Mouse (Mus musculus): Measurements from ENCODE around the gene Sys1. TPM values are rescaled to one million over a fixed set of nuclear protein-coding genes. Genes with fewer than 3 reads are reported as not detected.
A peak's percentile ranks its signal among the peaks of the same experiment; 100 is the strongest.

Sys1 gene
- not detected in 2 replicates for polyA plus RNA-seq (2012; ENCODE audit: insufficient read depth, insufficient read length, low replicate concordance, missing spikeins)

- TF ChIP-seq POLR2A (IDR thresholded peaks at IDR 0.05; ENCODE audit: insufficient read depth, low read depth, low read length) (no peak), CTCF (IDR thresholded peaks at IDR 0.05; ENCODE audit: insufficient read depth, low read depth, low read length) (no peak)
- 4% methylated on average over 7 of the region's 7 CpGs for WGBS
- H3K4me1 ChIP-seq (ENCODE audit: control insufficient read depth, insufficient read depth, low read length), result peaks cover 9% of the 10 kb centered on the region
- peak within 1 kb of the TSS; percentile 69 for H3K27ac ChIP-seq (ENCODE audit: insufficient read depth, low read depth, low read length)
- H3K4me3 ChIP-seq (ENCODE audit: insufficient read depth, low read depth, low read length), result peak within 1 kb of the TSS; percentile 55
Measured at GRCm38 (mm10) chr2:164456864-164457300, at the start of gene Sys1. Gene Sys1, plus strand, starts transcription at chr2:164456964.

- peaks cover 20% of the 10 kb centered on the region for H3K4me1 ChIP-seq (ENCODE audit: control insufficient read depth, insufficient read depth, low read length)
- 2% methylated on average over 22 of the region's 22 CpGs for WGBS
- peak; percentile 92 for TF ChIP-seq CTCF (IDR thresholded peaks at IDR 0.05; ENCODE audit: insufficient read depth, low read depth, low read length)
- no peak for TF ChIP-seq POLR2A (IDR thresholded peaks at IDR 0.05; ENCODE audit: insufficient read depth, low read depth, low read length)
- no peak overlapping the region for H3K27ac ChIP-seq (ENCODE audit: insufficient read depth, low read depth, low read length)
- no peak overlapping the region for H3K4me3 ChIP-seq (ENCODE audit: insufficient read depth, low read depth, low read length)
Measured at GRCm38 (mm10) chr2:164407708-164408107, 49.1 kb upstream of the Sys1 start.

- WGBS, result 28% methylated on average over 28 of the region's 28 CpGs
- H3K4me3 ChIP-seq (ENCODE audit: insufficient read depth, low read depth, low read length), result no peak overlapping the region
Measured at GRCm38 (mm10) chr2:164414167-164414566, 42.6 kb upstream of the Sys1 start.

GRCm38 (mm10) chr2:164414581-164414980 lies 42.2 kb upstream of the Sys1 start:
- TF ChIP-seq POLR2A (IDR thresholded peaks at IDR 0.05; ENCODE audit: insufficient read depth, low read depth, low read length) (no peak), CTCF (IDR thresholded peaks at IDR 0.05; ENCODE audit: insufficient read depth, low read depth, low read length) (no peak)
- H3K27ac ChIP-seq (ENCODE audit: insufficient read depth, low read depth, low read length), result no peak overlapping the region
- peaks cover 5% of the 10 kb centered on the region; the same call in 1 of the 2 replicates for H3K4me1 ChIP-seq (ENCODE audit: control insufficient read depth, insufficient read depth, low read length)
- H3K4me3 ChIP-seq (ENCODE audit: insufficient read depth, low read depth, low read length), result no peak overlapping the region
- 75% methylated on average over 10 of the region's 10 CpGs for WGBS

More at GRCm38 (mm10) chr2:164414167-164414566, 42.6 kb upstream of the Sys1 start:
- TF ChIP-seq CTCF (IDR thresholded peaks at IDR 0.05; ENCODE audit: insufficient read depth, low read depth, low read length) (no peak), POLR2A (IDR thresholded peaks at IDR 0.05; ENCODE audit: insufficient read depth, low read depth, low read length) (no peak)
- Histone ChIP-seq H3K27ac (ENCODE audit: insufficient read depth, low read depth, low read length) (no peak overlapping the region), H3K4me1 (ENCODE audit: control insufficient read depth, insufficient read depth, low read length) (peaks cover 5% of the 10 kb centered on the region; the same call in 1 of the 2 replicates)

- Histone ChIP-seq H3K4me3 (ENCODE audit: insufficient read depth, low read depth, low read length) (no peak overlapping the region), H3K4me1 (ENCODE audit: control insufficient read depth, insufficient read depth, low read length) (peaks cover 5% of the 10 kb centered on the region; the same call in 1 of the 2 replicates), H3K27ac (ENCODE audit: insufficient read depth, low read depth, low read length) (no peak overlapping the region)
- no peak for TF ChIP-seq POLR2A (IDR thresholded peaks at IDR 0.05; ENCODE audit: insufficient read depth, low read depth, low read length)
- no peak for TF ChIP-seq CTCF (IDR thresholded peaks at IDR 0.05; ENCODE audit: insufficient read depth, low read depth, low read length)
- 1% methylated on average over 2 of the region's 2 CpGs for WGBS
Measured at GRCm38 (mm10) chr2:164417198-164417597, 39.6 kb upstream of the Sys1 start.

GRCm38 (mm10) chr2:164418308-164418875 lies 38.4 kb upstream of the Sys1 start:
- Histone ChIP-seq H3K4me3 (ENCODE audit: insufficient read depth, low read depth, low read length) (no peak overlapping the region), H3K4me1 (ENCODE audit: control insufficient read depth, insufficient read depth, low read length) (peaks cover 5% of the 10 kb centered on the region; the same call in 1 of the 2 replicates), H3K27ac (ENCODE audit: insufficient read depth, low read depth, low read length) (no peak overlapping the region)
- WGBS, result 40% methylated on average over 3 of the region's 3 CpGs
- no peak for TF ChIP-seq POLR2A (IDR thresholded peaks at IDR 0.05; ENCODE audit: insufficient read depth, low read depth, low read length)
- TF ChIP-seq CTCF (IDR thresholded peaks at IDR 0.05; ENCODE audit: insufficient read depth, low read depth, low read length), result no peak

GRCm38 (mm10) chr2:164419489-164419888 lies 37.3 kb upstream of the Sys1 start:
- H3K27ac ChIP-seq (ENCODE audit: insufficient read depth, low read depth, low read length), result no peak overlapping the region
- no peak overlapping the region for H3K4me3 ChIP-seq (ENCODE audit: insufficient read depth, low read depth, low read length)
- 17% methylated on average over 3 of the region's 3 CpGs for WGBS
- 0 out of 2 replicates have a peak, but pooled peaks cover under 1% of the 10 kb centered on the region for H3K4me1 ChIP-seq (ENCODE audit: control insufficient read depth, insufficient read depth, low read length)
- TF ChIP-seq CTCF (IDR thresholded peaks at IDR 0.05; ENCODE audit: insufficient read depth, low read depth, low read length) (no peak), POLR2A (IDR thresholded peaks at IDR 0.05; ENCODE audit: insufficient read depth, low read depth, low read length) (no peak)

- TF ChIP-seq POLR2A (IDR thresholded peaks at IDR 0.05; ENCODE audit: insufficient read depth, low read depth, low read length), result no peak
- TF ChIP-seq CTCF (IDR thresholded peaks at IDR 0.05; ENCODE audit: insufficient read depth, low read depth, low read length), result no peak
- 0 out of 2 replicates have a peak, but pooled peaks cover 5% of the 10 kb centered on the region for H3K4me1 ChIP-seq (ENCODE audit: control insufficient read depth, insufficient read depth, low read length)
- H3K4me3 ChIP-seq (ENCODE audit: insufficient read depth, low read depth, low read length), result no peak overlapping the region
- WGBS, result 92% methylated on average over 7 of the region's 7 CpGs
- no peak overlapping the region for H3K27ac ChIP-seq (ENCODE audit: insufficient read depth, low read depth, low read length)
Measured at GRCm38 (mm10) chr2:164421306-164421705, 35.5 kb upstream of the Sys1 start.

GRCm38 (mm10) chr2:164421979-164422378 lies 34.8 kb upstream of the Sys1 start:
- no peak for TF ChIP-seq CTCF (IDR thresholded peaks at IDR 0.05; ENCODE audit: insufficient read depth, low read depth, low read length)
- no peak for TF ChIP-seq POLR2A (IDR thresholded peaks at IDR 0.05; ENCODE audit: insufficient read depth, low read depth, low read length)
- Histone ChIP-seq H3K4me3 (ENCODE audit: insufficient read depth, low read depth, low read length) (no peak overlapping the region), H3K4me1 (ENCODE audit: control insufficient read depth, insufficient read depth, low read length) (0 out of 2 replicates have a peak, but pooled peaks cover 5% of the 10 kb centered on the region), H3K27ac (ENCODE audit: insufficient read depth, low read depth, low read length) (no peak overlapping the region)
- 88% methylated on average over 8 of the region's 8 CpGs for WGBS

All from olfactory bulb, adult 2 months (tissue).